ENCODE assay signal across 9 mouse cellular contexts in genomic region chr12:85436021-85436621, GRCm38 (mm10). TPM values are rescaled to one million over a fixed set of nuclear protein-coding genes. Genes with fewer than 3 reads are reported as not detected.
A peak's percentile ranks its signal among the peaks of the same experiment; 100 is the strongest.
DNase-seq lines count a peak whose midpoint lies in the region; ATAC-seq and TF ChIP-seq lines count a peak whose summit lies in the region.
"Had no signal": no experiment of that assay in that cellular context is flagged by ENCODE, and none has a peak within 500 bp of the region (broad histone marks: within the 10 kb centered on the region; RNA-seq: fewer than 3 reads in every experiment).

No protein-coding gene starts in this region.

- H3K36me3 ChIP-seq in intestine, embryonic 14.5 days (ENCODE audit: control insufficient read depth, insufficient read depth, low read length), result no peaks in the 10 kb centered on the region
- H3K36me3 ChIP-seq in intestine, postnatal 0 days (ENCODE audit: control insufficient read depth, insufficient read depth), result no peaks in the 10 kb centered on the region
- no peaks in the 10 kb centered on the region for H3K36me3 ChIP-seq in embryonic facial prominence, embryonic 12.5 days
- no peaks in the 10 kb centered on the region for H3K36me3 ChIP-seq in heart, embryonic 11.5 days (ENCODE audit: control insufficient read depth, insufficient read depth, low read length)

- no peak for TF ChIP-seq CTCF in intestine, postnatal 0 days (IDR thresholded peaks at IDR 0.05; ENCODE audit: low read depth)

- H3K9me3 ChIP-seq in intestine, embryonic 14.5 days (ENCODE audit: control insufficient read depth, low read length), result no peaks in the 10 kb centered on the region
- H3K9me3 ChIP-seq in intestine, postnatal 0 days (ENCODE audit: control insufficient read depth), result no peaks in the 10 kb centered on the region
- H3K9me3 ChIP-seq in embryonic facial prominence, embryonic 12.5 days, result no peaks in the 10 kb centered on the region
- H3K9me3 ChIP-seq in heart, embryonic 11.5 days (replicated peaks; ENCODE audit: control insufficient read depth, low read length), result no peaks in the 10 kb centered on the region

- peak overlapping the region; percentile 51 for H3K27ac ChIP-seq in intestine, embryonic 14.5 days (ENCODE audit: low read depth)
- H3K27ac ChIP-seq in intestine, postnatal 0 days (ENCODE audit: low read depth, low read length), result no peak overlapping the region
- H3K27ac ChIP-seq in embryonic facial prominence, embryonic 12.5 days, result no peak overlapping the region
- peak overlapping the region; percentile 91 for H3K27ac ChIP-seq in heart, embryonic 11.5 days (ENCODE audit: low read depth, low read length)

- ATAC-seq in intestine, embryonic 14.5 days (replicated peaks; ENCODE audit: low FRiP score, low TSS enrichment, low read depth), result no peak; the same call in 1 of the 2 replicates
- ATAC-seq in intestine, postnatal 0 days, result no peak
- ATAC-seq in embryonic facial prominence, embryonic 12.5 days (ENCODE audit: insufficient number of reproducible peaks, insufficient read depth, low FRiP score, low TSS enrichment), result peak; percentile 61
- peak; percentile 80 for ATAC-seq in heart, embryonic 11.5 days (replicated peaks; ENCODE audit: insufficient number of reproducible peaks, low FRiP score, low TSS enrichment)

- DNase-seq in intestine, embryonic 14.5 days (ENCODE audit: low spot score), result no peak
- peak; percentile 56 to 64 for DNase-seq in layer of hippocampus, postnatal 25 days (ENCODE audit: extremely low spot score in 1 of 2, low spot score in 1 of 2)
- DNase-seq in retina, postnatal 7 days (ENCODE audit: low read depth, low spot score), result peak; percentile 39
- no peak for DNase-seq in kidney, adult 9 months
- DNase-seq in thymus, postnatal 36 days, result no peak

- H3K27me3 ChIP-seq in intestine, embryonic 14.5 days (replicated peaks; ENCODE audit: control insufficient read depth, insufficient read depth, low read length), result no peaks in the 10 kb centered on the region
- no peaks in the 10 kb centered on the region for H3K27me3 ChIP-seq in intestine, postnatal 0 days (replicated peaks; ENCODE audit: control insufficient read depth, insufficient read depth, low read length)
- no peaks in the 10 kb centered on the region for H3K27me3 ChIP-seq in embryonic facial prominence, embryonic 12.5 days
- H3K27me3 ChIP-seq in heart, embryonic 11.5 days (ENCODE audit: control insufficient read depth, insufficient read depth, low read length), result no peaks in the 10 kb centered on the region

- H3K4me1 ChIP-seq in intestine, embryonic 14.5 days (replicated peaks; ENCODE audit: control insufficient read depth, insufficient read depth, low read length), result peaks cover 11% of the 10 kb centered on the region
- 0 out of 2 replicates have a peak, but pooled peaks cover 5% of the 10 kb centered on the region for H3K4me1 ChIP-seq in intestine, postnatal 0 days (replicated peaks; ENCODE audit: control insufficient read depth, insufficient read depth, low read length)
- peaks cover 29% of the 10 kb centered on the region for H3K4me1 ChIP-seq in embryonic facial prominence, embryonic 12.5 days
- peaks cover 36% of the 10 kb centered on the region for H3K4me1 ChIP-seq in heart, embryonic 11.5 days (ENCODE audit: control insufficient read depth, insufficient read depth, low read length)

- H3K4me2 ChIP-seq in intestine, embryonic 14.5 days (ENCODE audit: low read length), result no peak overlapping the region
- no peak overlapping the region for H3K4me2 ChIP-seq in intestine, postnatal 0 days (replicated peaks; ENCODE audit: low read depth)
- H3K4me2 ChIP-seq in embryonic facial prominence, embryonic 12.5 days (replicated peaks), result no peak overlapping the region
- H3K4me2 ChIP-seq in heart, embryonic 11.5 days, result peak overlapping the region; percentile 51

- 40% methylated on average over 10 of the region's 10 CpGs for WGBS in intestine, embryonic 14.5 days
- WGBS in intestine, postnatal 0 days, result 56% methylated on average over 10 of the region's 10 CpGs
- 64% methylated on average over 10 of the region's 10 CpGs for WGBS in embryonic facial prominence, embryonic 12.5 days
- WGBS in heart, embryonic 11.5 days (ENCODE audit: insufficient replicate concordance), result 31% methylated on average over 10 of the region's 10 CpGs

- no peak overlapping the region for H3K9ac ChIP-seq in intestine, embryonic 14.5 days (ENCODE audit: low read length)
- no peak overlapping the region for H3K9ac ChIP-seq in intestine, postnatal 0 days (ENCODE audit: low read depth, low read length)
- no peak overlapping the region for H3K9ac ChIP-seq in embryonic facial prominence, embryonic 12.5 days
- H3K9ac ChIP-seq in heart, embryonic 11.5 days (ENCODE audit: low read depth, low read length), result peak overlapping the region; percentile 58

- no peak overlapping the region for H3K4me3 ChIP-seq in intestine, embryonic 14.5 days (ENCODE audit: low read depth, low read length)
- H3K4me3 ChIP-seq in intestine, postnatal 0 days (ENCODE audit: low read depth, low read length), result no peak overlapping the region
- no peak overlapping the region for H3K4me3 ChIP-seq in embryonic facial prominence, embryonic 12.5 days
- H3K4me3 ChIP-seq in heart, embryonic 11.5 days (ENCODE audit: low read depth, low read length), result no peak overlapping the region
- H3K4me3 ChIP-seq: erythroblast, embryonic 14.5 days had no signal

RNA-seq across cellular contexts. Expression of gene Fos, which starts 37.6 kb away (rescaled TPM):
- polyA plus RNA-seq in intestine, embryonic 14.5 days (2014; fragmentation: Nextera tagmentation; extraction: Ambion mirVana), result 2.7 TPM in 2 replicates
- polyA plus RNA-seq in intestine, postnatal 0 days (2015; fragmentation: Nextera tagmentation; extraction: Ambion mirVana), result 22.4 and 27.1 TPM in 2 replicates
- polyA plus RNA-seq in embryonic facial prominence, embryonic 12.5 days (2016; fragmentation: Nextera tagmentation; extraction: Ambion mirVana), result 2.3 and 3.5 TPM in 2 replicates
- 4.5 and 6.3 TPM in 2 replicates for polyA plus RNA-seq in heart, embryonic 11.5 days (2014; fragmentation: Nextera tagmentation; extraction: Ambion mirVana)
- total RNA-seq in layer of hippocampus, postnatal 25 days (2021), result 10 to 100 TPM; 10.7 to 13.9 TPM

Comparison
In these comparisons a context has a peak if more than half of its experiments do, and no peak if none do; other contexts are left out.
1. H3K27ac ChIP-seq: peak in intestine, embryonic 14.5 days (single experiment) and heart, embryonic 11.5 days (single experiment); none in intestine, postnatal 0 days (single experiment) and embryonic facial prominence, embryonic 12.5 days (single experiment).
2. ATAC-seq: peak in embryonic facial prominence, embryonic 12.5 days (single experiment) and heart, embryonic 11.5 days (single experiment); none in intestine, embryonic 14.5 days (single experiment) and intestine, postnatal 0 days (single experiment).
3. DNase-seq: peak in layer of hippocampus, postnatal 25 days (2 of 2) and retina, postnatal 7 days (single experiment); none in intestine, embryonic 14.5 days (single experiment), kidney, adult 9 months (single experiment) and thymus, postnatal 36 days (0 of 2).